Mouse (Mus musculus) T-helper 1 cell (primary cell): ENCODE results near the gene Tbc1d9b.

Experiments
- in situ Hi-C: fragments of 300-600 bp; cut with MboI, MseI; formaldehyde crosslinking; loops from one replicate; pipeline ENCODE4 v1.15.1; 2025; ENCODE audit warnings: high pct_unique_total_duplicates

Tbc1d9b gene

GRCm38 (mm10) chr11:50138206-50138822 is 7.1 kb downstream of the Tbc1d9b start:
- in situ Hi-C loops, result no loop called here

DNA sequence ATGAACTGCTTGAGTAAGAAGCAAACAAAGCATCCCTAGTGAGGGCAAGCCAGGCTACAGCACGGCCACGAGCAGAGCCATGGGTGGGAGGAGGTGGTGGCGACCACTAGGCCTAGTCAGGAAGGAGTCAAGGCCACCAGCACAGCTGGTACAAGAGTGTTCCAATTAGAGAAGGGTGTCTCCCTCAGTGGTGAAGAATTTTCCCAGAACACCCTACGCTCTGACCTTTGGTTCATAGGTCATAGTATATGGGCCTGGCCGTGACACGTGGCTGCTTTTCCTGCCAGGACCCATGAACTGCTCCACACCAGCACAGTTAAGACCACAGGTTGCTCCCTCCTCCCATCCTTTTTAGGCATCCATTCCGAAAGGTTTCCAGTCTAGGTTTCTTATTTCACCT is 8.4 kb downstream of the Tbc1d9b start:
- in situ Hi-C loops, result no loop called here

GRCm38 (mm10) chr11:50145529-50145928 is 14.3 kb downstream of the Tbc1d9b start:
- in situ Hi-C loops, result no loop called here

DNA sequence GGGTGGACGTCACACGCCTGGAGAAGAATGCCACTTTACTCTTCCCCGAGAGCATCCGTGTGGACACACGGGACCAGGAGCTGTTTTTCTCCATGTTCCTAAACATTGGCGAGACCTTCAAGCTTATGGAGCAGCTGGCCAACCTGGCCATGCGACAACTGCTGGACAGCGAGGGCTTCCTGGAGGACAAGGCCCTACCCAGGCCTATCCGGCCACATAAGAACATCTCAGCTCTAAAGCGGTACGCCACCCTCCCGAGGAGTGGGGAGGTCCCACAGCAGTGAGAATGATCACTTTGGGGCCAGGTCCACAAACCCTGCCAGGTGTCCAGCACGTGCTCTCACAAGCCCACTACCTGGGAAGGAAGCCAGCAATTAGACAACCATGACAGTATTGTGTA is 14.9 kb downstream of the Tbc1d9b start:
- in situ Hi-C loops, result no loop called here

DNA sequence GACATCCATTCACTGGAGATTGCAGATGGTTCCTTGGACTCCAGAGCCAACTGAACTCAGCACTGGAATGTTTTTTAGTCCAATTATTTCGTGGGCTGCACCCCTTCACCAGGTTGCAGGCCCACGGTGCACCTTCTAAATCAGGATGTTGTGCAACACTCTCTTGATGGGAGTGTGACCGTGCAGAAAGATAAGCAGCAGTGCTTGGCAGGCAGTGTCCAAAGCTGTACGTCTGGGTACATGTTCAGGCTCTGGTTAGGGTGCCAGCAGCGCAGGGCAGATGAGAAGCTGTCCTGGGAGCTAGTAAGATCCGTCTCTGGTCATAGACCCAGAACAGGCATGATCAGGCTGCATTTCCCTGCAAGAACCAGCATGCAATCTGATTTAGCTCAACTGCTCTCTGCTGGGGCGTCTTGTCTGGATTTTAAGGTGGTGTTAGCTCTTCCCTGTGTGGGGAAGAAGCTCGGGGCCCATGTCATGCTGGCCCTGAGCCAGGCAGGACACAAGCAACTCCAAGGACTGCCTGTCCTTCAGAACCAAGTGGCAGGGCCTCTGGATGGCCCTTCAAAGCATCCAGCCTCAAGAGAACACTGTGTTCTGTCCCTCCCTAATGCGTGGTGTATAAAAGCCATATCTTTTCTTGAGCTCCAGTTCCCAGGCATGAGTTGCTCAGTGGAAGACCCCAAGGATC is 16.2 kb downstream of the Tbc1d9b start:
- in situ Hi-C loops, result no loop called here

- in situ Hi-C loops, result no loop called here
Observed at GRCm38 (mm10) chr11:50147958-50148476, 16.8 kb downstream of the Tbc1d9b start.

DNA sequence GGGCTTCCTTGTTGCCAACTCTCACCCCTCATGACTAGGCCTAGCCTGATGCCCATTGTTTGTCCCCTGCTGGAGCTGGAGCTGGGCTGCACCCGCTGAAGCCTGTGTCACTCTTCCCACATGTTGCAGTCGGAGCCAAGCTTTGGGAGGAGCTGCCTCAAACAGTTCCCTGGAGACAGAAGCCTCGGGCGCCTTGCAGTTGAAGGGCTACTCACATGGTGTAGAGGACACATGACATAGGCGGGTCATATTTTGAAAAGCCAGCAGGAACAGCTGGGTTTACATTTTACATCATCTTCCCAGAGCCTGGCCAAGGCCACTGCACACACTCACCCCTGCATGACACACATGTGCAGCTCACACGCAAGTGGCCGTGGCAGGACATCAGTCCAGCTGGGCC is 18.0 kb downstream of the Tbc1d9b start:
- in situ Hi-C loops, result no loop called here

- in situ Hi-C loops, result no loop called here
Observed at GRCm38 (mm10) chr11:50149603-50150150, 18.5 kb downstream of the Tbc1d9b start.

DNA sequence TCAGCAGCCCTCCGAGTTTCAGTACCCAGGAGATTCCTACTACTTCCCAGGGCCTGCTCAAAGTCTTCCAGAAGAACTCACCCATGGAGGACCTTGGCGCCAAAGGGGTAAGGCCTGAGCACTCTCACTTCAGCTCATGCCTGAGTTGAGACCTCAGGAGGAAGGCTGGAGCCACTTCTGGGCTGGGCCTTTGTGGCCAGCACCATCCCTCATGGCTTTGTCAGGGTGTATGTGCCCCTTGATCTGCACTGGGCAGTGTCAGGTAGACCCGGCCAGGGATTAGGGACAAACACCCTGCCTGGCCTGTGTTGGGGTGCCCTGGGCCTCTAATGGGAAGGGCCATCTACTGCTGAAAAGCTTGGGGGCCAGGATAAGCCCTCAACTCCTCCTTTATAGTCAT is 20.2 kb downstream of the Tbc1d9b start:
- in situ Hi-C loops, result no loop called here

- in situ Hi-C loops, result no loop called here
Observed at GRCm38 (mm10) chr11:50154166-50154565, 23.0 kb downstream of the Tbc1d9b start.

DNA sequence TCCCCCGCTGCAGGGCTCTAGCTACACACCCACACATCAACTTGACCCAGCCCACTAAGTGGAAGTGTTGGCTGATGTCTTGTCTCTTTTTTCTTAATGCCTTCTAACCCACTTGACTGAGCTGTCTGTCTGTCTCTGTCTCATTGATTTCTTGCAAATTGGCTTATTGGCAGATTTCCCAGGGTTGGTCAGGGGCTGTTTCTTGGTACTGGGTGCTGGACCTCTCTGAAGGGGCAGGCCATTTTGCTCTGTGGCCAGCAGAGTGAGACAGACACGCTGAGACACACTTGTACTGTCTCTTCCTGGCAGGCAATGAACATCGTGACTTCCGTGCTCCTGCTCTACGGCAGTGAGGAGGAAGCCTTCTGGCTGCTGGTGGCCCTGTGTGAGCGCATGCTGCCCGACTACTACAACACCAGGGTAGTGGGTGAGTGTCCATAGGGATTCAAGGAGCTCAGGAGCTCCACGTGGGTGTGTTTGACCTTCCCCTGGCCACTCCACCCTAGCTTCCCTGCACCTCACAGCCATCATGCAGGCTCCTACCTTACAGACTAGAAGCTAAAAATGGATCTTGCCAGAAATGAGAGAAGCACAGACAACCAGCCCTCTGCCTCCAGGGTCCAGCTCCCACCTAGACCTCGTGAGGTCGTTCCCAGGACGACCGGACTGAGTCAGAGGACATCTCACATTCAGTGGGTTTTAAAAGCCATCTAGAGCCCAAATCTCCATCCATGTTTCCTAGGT is 23.8 kb downstream of the Tbc1d9b start:
- in situ Hi-C loops, result no loop called here

GRCm38 (mm10) chr11:50155785-50156184 is 24.6 kb downstream of the Tbc1d9b start:
- in situ Hi-C loops, result no loop called here

DNA sequence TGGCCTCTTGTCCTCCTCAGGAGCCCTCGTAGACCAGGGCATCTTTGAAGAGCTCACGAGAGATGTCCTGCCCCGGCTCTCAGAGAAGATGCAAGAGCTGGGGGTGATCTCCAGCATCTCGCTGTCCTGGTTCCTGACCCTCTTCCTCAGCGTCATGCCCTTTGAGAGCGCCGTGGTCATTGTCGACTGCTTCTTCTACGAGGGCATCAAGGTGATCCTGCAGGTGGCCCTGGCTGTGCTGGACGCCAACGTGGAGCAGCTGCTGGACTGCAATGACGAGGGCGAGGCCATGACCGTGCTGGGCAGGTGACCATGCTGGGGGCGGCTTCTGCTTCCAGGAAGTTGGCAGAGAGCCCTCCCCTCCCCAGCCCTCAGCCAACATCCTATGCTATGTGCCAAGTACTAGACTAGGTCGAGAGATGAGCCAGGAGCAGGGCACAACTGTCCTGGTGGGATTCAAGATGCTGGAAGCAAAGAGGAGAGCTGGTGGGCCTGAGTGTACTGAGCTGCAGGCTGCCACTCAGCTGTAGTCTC is 25.6 kb downstream of the Tbc1d9b start:
- in situ Hi-C loops, result no loop called here

- in situ Hi-C loops, result no loop called here
Observed at GRCm38 (mm10) chr11:50158346-50158745, 27.1 kb downstream of the Tbc1d9b start.

- in situ Hi-C loops, result no loop called here
Observed at GRCm38 (mm10) chr11:50159347-50159746, 28.2 kb downstream of the Tbc1d9b start.

DNA sequence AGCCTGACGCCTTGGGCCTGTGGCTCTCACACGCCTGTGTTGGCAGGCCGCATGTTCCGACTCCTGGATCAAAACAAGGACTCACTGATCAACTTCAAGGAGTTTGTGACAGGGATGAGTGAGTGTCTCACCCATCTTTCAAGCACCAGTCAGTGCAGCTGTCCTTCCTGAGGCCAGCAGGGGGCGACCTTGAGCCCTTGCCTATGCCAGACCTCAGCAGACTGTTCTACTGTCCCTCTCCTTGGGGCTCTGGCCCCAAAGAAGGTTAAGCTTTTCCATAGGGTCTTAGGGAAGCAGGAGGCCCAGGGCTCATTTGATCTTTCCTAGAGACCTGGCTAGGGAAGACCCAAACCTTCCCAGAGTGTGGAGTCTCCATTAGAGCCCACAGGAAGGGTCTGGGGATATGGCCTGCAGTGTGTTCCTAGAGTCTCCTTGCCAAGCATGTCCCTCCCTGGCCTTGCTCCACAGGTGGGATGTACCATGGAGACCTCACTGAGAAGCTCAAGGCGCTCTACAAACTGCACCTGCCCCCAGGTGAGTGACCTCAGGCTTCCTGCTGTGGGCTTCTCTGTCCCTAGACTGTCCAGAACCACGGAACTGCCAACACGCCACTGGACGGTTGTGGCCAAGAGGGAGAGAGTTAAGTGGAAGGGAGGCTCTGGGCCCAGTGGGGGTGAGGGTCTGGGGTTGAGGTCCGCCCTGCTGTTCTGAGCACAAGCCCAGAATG is 30.5 kb downstream of the Tbc1d9b start:
- in situ Hi-C loops, result loop anchor here (5.0 kb wide), 1 partner anchor 66 kb away; no protein-coding TSS in a partner anchor

- in situ Hi-C loops, result loop anchor here (5.0 kb wide), 1 partner anchor 65 kb away; no protein-coding TSS in a partner anchor
Observed at GRCm38 (mm10) chr11:50162338-50163050, 31.3 kb downstream of the Tbc1d9b start.

- in situ Hi-C loops, result no loop called here
Observed at GRCm38 (mm10) chr11:50168352-50168751, 37.2 kb downstream of the Tbc1d9b start.

DNA sequence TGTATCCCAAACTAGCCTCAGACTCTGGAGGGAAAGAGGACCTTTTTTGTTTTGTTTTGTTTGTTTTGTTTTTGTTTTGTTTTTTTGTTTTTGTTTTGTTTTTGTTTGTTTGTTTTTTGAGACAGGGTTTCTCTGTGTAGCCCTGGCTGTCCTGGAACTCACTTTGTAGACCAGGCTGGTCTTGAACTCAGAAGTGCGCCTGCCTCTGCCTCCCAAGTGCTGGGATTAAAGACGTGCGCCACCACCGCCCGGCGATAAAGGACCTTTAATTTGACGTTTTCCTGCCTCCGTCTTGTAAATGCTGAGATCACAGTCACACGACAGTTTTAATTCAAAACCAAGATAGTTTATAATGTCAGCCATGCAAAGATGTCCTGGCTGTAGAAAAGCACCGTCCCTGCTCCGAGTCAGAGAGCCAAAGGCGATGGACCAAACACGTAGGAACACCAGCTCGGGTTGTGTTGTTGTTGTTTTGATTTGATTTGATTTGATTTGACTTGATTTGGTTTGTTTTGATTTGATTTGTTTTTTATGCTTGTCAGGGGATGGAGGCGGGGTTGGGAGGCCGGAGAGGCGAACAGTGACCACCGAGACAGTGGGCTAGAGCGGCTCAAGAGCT is 43.0 kb downstream of the Tbc1d9b start, which contains the start of gene Mrnip:
Gene Mrnip, plus strand, starts transcription at position 334 of the 619 bp plus-strand sequence.
- in situ Hi-C loops, result loop anchor here (10.0 kb wide), 1 partner anchor 711 kb away; the partner anchor contains the start of gene Zfp454

DNA sequence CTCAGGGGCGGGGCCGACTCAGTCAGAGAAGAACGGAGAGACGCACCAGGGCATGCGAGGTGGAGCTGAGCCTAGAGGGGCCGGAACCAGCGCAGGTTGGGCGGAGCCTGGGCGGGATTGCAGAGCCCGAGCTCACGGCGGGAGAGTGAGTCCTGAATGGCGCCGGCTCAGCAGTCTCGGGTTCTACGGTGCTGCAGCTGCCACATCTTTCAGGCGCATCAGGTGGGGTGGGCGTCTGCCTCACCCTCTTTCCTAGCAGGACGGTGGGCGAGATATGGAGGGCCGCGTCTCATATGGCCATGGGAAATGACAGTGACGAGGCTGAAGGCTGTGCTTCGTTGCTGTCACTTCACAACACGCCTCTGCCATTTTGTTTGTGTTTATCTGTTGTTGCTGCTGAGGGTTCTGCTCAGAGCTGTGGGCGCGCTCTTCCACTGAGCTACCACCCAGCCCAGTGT is 43.6 kb downstream of the Tbc1d9b start:
- in situ Hi-C loops, result loop anchor here (10.0 kb wide), 1 partner anchor 710 kb away; the partner anchor contains the start of gene Zfp454
